18 mouse cellular contexts compared by ENCODE assay signal in the genomic region with DNA sequence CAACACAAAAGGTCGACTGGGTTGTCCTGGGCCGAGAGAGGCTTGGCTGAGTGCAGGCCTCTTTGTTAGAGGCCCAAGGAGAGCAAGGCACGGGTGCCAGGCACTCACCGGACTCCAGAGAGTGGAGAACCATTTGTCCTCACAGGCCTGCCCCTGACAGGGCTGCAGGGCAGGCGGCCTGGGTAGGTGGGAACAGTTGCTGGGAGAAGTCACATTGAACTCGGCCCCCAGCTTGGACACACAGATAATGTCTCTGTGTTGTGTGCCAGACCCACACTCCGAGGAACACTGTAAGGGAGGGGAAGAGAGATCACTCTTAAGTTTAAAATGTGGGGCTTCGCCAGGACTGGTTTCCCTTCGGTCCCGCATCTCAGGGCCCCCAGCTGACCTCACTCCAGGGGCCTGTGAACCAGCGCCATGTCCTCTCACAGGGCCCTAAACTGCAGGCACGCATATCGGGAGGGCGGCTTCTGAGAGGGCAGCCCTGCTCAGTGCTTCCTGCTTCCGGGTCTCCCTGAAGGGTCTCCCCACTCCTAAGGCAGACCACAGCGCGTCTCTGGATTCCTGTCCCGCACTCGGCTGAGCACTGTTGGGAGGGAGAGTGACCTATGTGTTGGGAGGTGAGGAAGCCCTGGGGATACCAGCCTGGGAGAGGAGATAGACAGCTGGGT. TPM values are rescaled to one million over a fixed set of nuclear protein-coding genes. Genes with fewer than 3 reads are reported as not detected.
DNase-seq lines count a peak whose midpoint lies in the region; ATAC-seq and TF ChIP-seq lines count a peak whose summit lies in the region.
"Had no signal": no experiment of that assay in that cellular context is flagged by ENCODE, and none has a peak within 500 bp of the region (broad histone marks: within the 10 kb centered on the region; RNA-seq: fewer than 3 reads in every experiment).

No protein-coding gene starts in this region.

- H3K36me3 ChIP-seq in heart, embryonic 15.5 days, result no peaks in the 10 kb centered on the region
- H3K36me3 ChIP-seq in heart, embryonic 11.5 days (ENCODE audit: control insufficient read depth, insufficient read depth, low read length), result 0 out of 2 replicates have a peak, but pooled peaks cover 3% of the 10 kb centered on the region
- H3K36me3 ChIP-seq in liver, embryonic 12.5 days, result peaks cover 8% of the 10 kb centered on the region
- H3K36me3 ChIP-seq in liver, embryonic 11.5 days (ENCODE audit: control insufficient read depth, insufficient read depth, low read length), result no peaks in the 10 kb centered on the region
- H3K36me3 ChIP-seq in macrophage (ENCODE audit: inconsistent target), result no peaks in the 10 kb centered on the region
- peaks cover 4% of the 10 kb centered on the region; the same call in 1 of the 2 replicates for H3K36me3 ChIP-seq in kidney, embryonic 14.5 days (ENCODE audit: control insufficient read depth, insufficient read depth, low read length)
- H3K36me3 ChIP-seq: lung, embryonic 15.5 days had no signal

- 83% methylated on average over 19 of the region's 19 CpGs for WGBS in cerebellum, adult 2 months
- 68% methylated on average over 19 of the region's 19 CpGs for WGBS in heart, embryonic 15.5 days
- 69% methylated on average over 19 of the region's 19 CpGs for WGBS in heart, embryonic 11.5 days (ENCODE audit: insufficient replicate concordance)
- WGBS in liver, embryonic 12.5 days (ENCODE audit: insufficient replicate concordance), result 77% methylated on average over 19 of the region's 19 CpGs
- 73% methylated on average over 19 of the region's 19 CpGs for WGBS in liver, embryonic 11.5 days
- WGBS in macrophage (ENCODE audit: missing documents), result 92% methylated on average over 18 of the region's 19 CpGs
- 80% methylated on average over 19 of the region's 19 CpGs for WGBS in kidney, embryonic 14.5 days

- H3K27me3 ChIP-seq in cerebellum, adult 2 months (ENCODE audit: control insufficient read depth, insufficient read depth, low read length), result no peaks in the 10 kb centered on the region
- H3K27me3 ChIP-seq in heart, embryonic 15.5 days, result no peaks in the 10 kb centered on the region
- no peaks in the 10 kb centered on the region for H3K27me3 ChIP-seq in heart, embryonic 11.5 days (ENCODE audit: control insufficient read depth, insufficient read depth, low read length)
- 0 out of 2 replicates have a peak, but pooled peaks cover 7% of the 10 kb centered on the region for H3K27me3 ChIP-seq in liver, embryonic 12.5 days (replicated peaks)
- no peaks in the 10 kb centered on the region for H3K27me3 ChIP-seq in liver, embryonic 11.5 days (replicated peaks; ENCODE audit: control insufficient read depth, insufficient read depth, low read length)
- no peaks in the 10 kb centered on the region for H3K27me3 ChIP-seq in kidney, embryonic 14.5 days (ENCODE audit: control insufficient read depth, insufficient read depth, low read length)
- H3K27me3 ChIP-seq: embryonic facial prominence, embryonic 12.5 days; forebrain, embryonic 15.5 days; hindbrain, embryonic 12.5 days; limb, embryonic 15.5 days; lung, embryonic 15.5 days; neural tube, embryonic 12.5 days had no signal

- H3K27ac ChIP-seq in cerebellum, adult 2 months (ENCODE audit: insufficient read depth, low read length), result peak overlapping the region; percentile 33; the same call in 1 of the 2 replicates
- peak overlapping the region; percentile 97; the same call in 1 of the 2 replicates for H3K27ac ChIP-seq in heart, embryonic 15.5 days
- H3K27ac ChIP-seq in heart, embryonic 11.5 days (ENCODE audit: low read depth, low read length), result no peak overlapping the region
- 0 out of 2 replicates have a peak overlapping the region, but pooled peaks have one; percentile 22 for H3K27ac ChIP-seq in liver, embryonic 12.5 days
- no peak overlapping the region for H3K27ac ChIP-seq in liver, embryonic 11.5 days (ENCODE audit: low read depth, low read length)
- H3K27ac ChIP-seq in macrophage, result 0 out of 2 replicates have a peak overlapping the region, but pooled peaks have one; percentile 98
- no peak overlapping the region for H3K27ac ChIP-seq in kidney, embryonic 14.5 days (ENCODE audit: low read depth, low read length)
- H3K27ac ChIP-seq: embryonic facial prominence, embryonic 12.5 days; forebrain, embryonic 15.5 days; hindbrain, embryonic 12.5 days; lung, embryonic 15.5 days; midbrain, embryonic 10.5 days; neural tube, embryonic 12.5 days had no signal

- no peak overlapping the region for H3K4me3 ChIP-seq in cerebellum, adult 2 months (replicated peaks; ENCODE audit: insufficient read depth, low read depth, low read length)
- H3K4me3 ChIP-seq in heart, embryonic 15.5 days, result no peak overlapping the region
- no peak overlapping the region for H3K4me3 ChIP-seq in heart, embryonic 11.5 days (ENCODE audit: low read depth, low read length)
- no peak overlapping the region for H3K4me3 ChIP-seq in liver, embryonic 12.5 days
- H3K4me3 ChIP-seq in liver, embryonic 11.5 days (ENCODE audit: low read depth, low read length), result no peak overlapping the region
- H3K4me3 ChIP-seq in macrophage (ENCODE audit: inconsistent target), result no peak overlapping the region
- no peak overlapping the region for H3K4me3 ChIP-seq in kidney, embryonic 14.5 days (ENCODE audit: low read length)
- H3K4me3 ChIP-seq: embryonic facial prominence, embryonic 12.5 days; erythroblast, embryonic 14.5 days; forebrain, embryonic 15.5 days; hindbrain, embryonic 12.5 days; limb, embryonic 15.5 days; lung, embryonic 15.5 days; midbrain, embryonic 10.5 days; neural tube, embryonic 12.5 days had no signal

- H3K9ac ChIP-seq in heart, embryonic 15.5 days, result no peak overlapping the region
- no peak overlapping the region for H3K9ac ChIP-seq in heart, embryonic 11.5 days (ENCODE audit: low read depth, low read length)
- H3K9ac ChIP-seq in liver, embryonic 12.5 days, result no peak overlapping the region
- no peak overlapping the region for H3K9ac ChIP-seq in liver, embryonic 11.5 days (ENCODE audit: low read depth, low read length)
- no peak overlapping the region for H3K9ac ChIP-seq in kidney, embryonic 14.5 days (ENCODE audit: low read depth, low read length)
- H3K9ac ChIP-seq: embryonic facial prominence, embryonic 12.5 days; forebrain, embryonic 15.5 days; hindbrain, embryonic 12.5 days; limb, embryonic 15.5 days; lung, embryonic 15.5 days; neural tube, embryonic 12.5 days had no signal

- H3K79me2 ChIP-seq in macrophage (ENCODE audit: inconsistent target), result peaks cover 47% of the 10 kb centered on the region

- no peaks in the 10 kb centered on the region for H3K9me3 ChIP-seq in heart, embryonic 15.5 days (replicated peaks)
- no peaks in the 10 kb centered on the region for H3K9me3 ChIP-seq in heart, embryonic 11.5 days (replicated peaks; ENCODE audit: control insufficient read depth, low read length)
- no peaks in the 10 kb centered on the region for H3K9me3 ChIP-seq in liver, embryonic 12.5 days (replicated peaks)
- H3K9me3 ChIP-seq in liver, embryonic 11.5 days (ENCODE audit: control insufficient read depth, low read length), result no peaks in the 10 kb centered on the region
- no peaks in the 10 kb centered on the region for H3K9me3 ChIP-seq in kidney, embryonic 14.5 days (ENCODE audit: control insufficient read depth, low read length)
- H3K9me3 ChIP-seq: embryonic facial prominence, embryonic 12.5 days; forebrain, embryonic 15.5 days; hindbrain, embryonic 12.5 days; limb, embryonic 15.5 days; lung, embryonic 15.5 days; midbrain, embryonic 10.5 days; neural tube, embryonic 12.5 days had no signal

- TF ChIP-seq POLR2A in cerebellum, adult 2 months (IDR thresholded peaks at IDR 0.05; ENCODE audit: borderline replicate concordance, insufficient read depth, low read length), result no peak

- no peak overlapping the region for H3K4me2 ChIP-seq in heart, embryonic 15.5 days
- H3K4me2 ChIP-seq in heart, embryonic 11.5 days, result no peak overlapping the region
- H3K4me2 ChIP-seq in liver, embryonic 12.5 days, result no peak overlapping the region
- H3K4me2 ChIP-seq in liver, embryonic 11.5 days, result no peak overlapping the region
- no peak overlapping the region for H3K4me2 ChIP-seq in kidney, embryonic 14.5 days (replicated peaks; ENCODE audit: low read depth, low read length)
- H3K4me2 ChIP-seq: embryonic facial prominence, embryonic 12.5 days; forebrain, embryonic 15.5 days; hindbrain, embryonic 12.5 days; limb, embryonic 15.5 days; lung, embryonic 15.5 days; neural tube, embryonic 12.5 days had no signal

- ATAC-seq in heart, embryonic 15.5 days (replicated peaks; ENCODE audit: insufficient number of reproducible peaks, insufficient read depth, low FRiP score, low read depth), result no peak
- no peak for ATAC-seq in heart, embryonic 11.5 days (replicated peaks; ENCODE audit: insufficient number of reproducible peaks, low FRiP score, low TSS enrichment)
- no peak for ATAC-seq in liver, embryonic 12.5 days
- ATAC-seq in liver, embryonic 11.5 days (replicated peaks; ENCODE audit: low FRiP score), result no peak
- ATAC-seq in kidney, embryonic 14.5 days (ENCODE audit: low FRiP score, low TSS enrichment), result no peak
- ATAC-seq: CD4-positive, CD25-positive, alpha-beta regulatory T cell, adult 4 months; forebrain, embryonic 15.5 days; inflammation-experienced regulatory T-cells, adult 6 months had no signal

- H3K4me1 ChIP-seq in cerebellum, adult 2 months (ENCODE audit: control insufficient read depth, insufficient read depth, low read length), result peaks cover 11% of the 10 kb centered on the region
- H3K4me1 ChIP-seq in heart, embryonic 15.5 days (replicated peaks), result peaks cover 66% of the 10 kb centered on the region
- peaks cover 61% of the 10 kb centered on the region for H3K4me1 ChIP-seq in heart, embryonic 11.5 days (ENCODE audit: control insufficient read depth, insufficient read depth, low read length)
- peaks cover 82% of the 10 kb centered on the region for H3K4me1 ChIP-seq in liver, embryonic 12.5 days
- peaks cover 62% of the 10 kb centered on the region for H3K4me1 ChIP-seq in liver, embryonic 11.5 days (replicated peaks; ENCODE audit: control insufficient read depth, insufficient read depth, low read length)
- H3K4me1 ChIP-seq in kidney, embryonic 14.5 days (ENCODE audit: control insufficient read depth, insufficient read depth, low read length), result peaks cover 43% of the 10 kb centered on the region

- TF ChIP-seq CTCF in cerebellum, adult 2 months (IDR thresholded peaks at IDR 0.05; ENCODE audit: borderline replicate concordance, insufficient read depth, low read depth, low read length), result no peak

- DNase-seq in cerebellum, adult 2 months, result no peak
- no peak for DNase-seq in cerebellum, adult 8-10 months
- no peak for DNase-seq in liver, embryonic 11.5 days (ENCODE audit: low spot score)

RNA-seq across cellular contexts. Expression of a gene that starts 10.2 kb away (rescaled TPM):
- polyA plus RNA-seq in cerebellum, adult 2 months (2012; rRNA removed), result 13.5 and 15.9 TPM in 2 replicates
- polyA plus RNA-seq in heart, embryonic 15.5 days (2015; fragmentation: Nextera tagmentation; extraction: Ambion mirVana), result 6.9 and 10.6 TPM in 2 replicates
- 3.5 and 5.1 TPM in 2 replicates for polyA plus RNA-seq in heart, embryonic 11.5 days (2014; fragmentation: Nextera tagmentation; extraction: Ambion mirVana)
- polyA plus RNA-seq in liver, embryonic 12.5 days (2016; fragmentation: Nextera tagmentation; extraction: Ambion mirVana), result 0.30 and 0.35 TPM in 2 replicates
- polyA plus RNA-seq in liver, embryonic 11.5 days (2014; fragmentation: Nextera tagmentation; extraction: Ambion mirVana), result 0.38 and 1.2 TPM in 2 replicates
- 1 to 10 TPM in 21 of 26 experiments, under 1 TPM in 5; 0.40 to 8.2 (median 3.2) TPM for total RNA-seq in macrophage (2018; cell fraction: chromatin; rRNA removed)
- total RNA-seq in macrophage (2018; cell fraction: cytosol; rRNA removed), result 1 to 10 TPM in 13 of 26 experiments, under 1 TPM in 13; 0.22 to 4.1 (median 1.2) TPM
- 1 to 10 TPM in 21 of 26 experiments, under 1 TPM in 5; 0.21 to 9.6 (median 2.3) TPM for total RNA-seq in macrophage (2018; cell fraction: nucleus; rRNA removed)
- 0.38 to 3.1 TPM (median 1.9 TPM) in 3 replicates for polyA plus RNA-seq in macrophage (2018)
- 2.0 and 3.7 TPM in 2 replicates for polyA plus RNA-seq in kidney, embryonic 14.5 days (2014; fragmentation: Nextera tagmentation; extraction: Ambion mirVana)

RNA-seq across cellular contexts. Expression of a gene that starts 19.0 kb away (rescaled TPM):
- 43.6 and 45.4 TPM in 2 replicates for polyA plus RNA-seq in cerebellum, adult 2 months (2012; rRNA removed)
- 38.4 and 45.4 TPM in 2 replicates for polyA plus RNA-seq in heart, embryonic 15.5 days (2015; fragmentation: Nextera tagmentation; extraction: Ambion mirVana)
- polyA plus RNA-seq in heart, embryonic 11.5 days (2014; fragmentation: Nextera tagmentation; extraction: Ambion mirVana), result 46.3 and 49.8 TPM in 2 replicates
- polyA plus RNA-seq in liver, embryonic 12.5 days (2016; fragmentation: Nextera tagmentation; extraction: Ambion mirVana), result 66.5 and 73.8 TPM in 2 replicates
- polyA plus RNA-seq in liver, embryonic 11.5 days (2014; fragmentation: Nextera tagmentation; extraction: Ambion mirVana), result 52.2 and 57.7 TPM in 2 replicates
- 1,000 to 10,000 TPM in 10 of 26 experiments, 100 to 1,000 TPM in 16; 471 to 2,042 (median 842) TPM for total RNA-seq in macrophage (2018; cell fraction: chromatin; rRNA removed)
- 1,000 to 10,000 TPM in 4 of 26 experiments, 100 to 1,000 TPM in 22; 492 to 1,133 (median 611) TPM for total RNA-seq in macrophage (2018; cell fraction: cytosol; rRNA removed)
- total RNA-seq in macrophage (2018; cell fraction: nucleus; rRNA removed), result 1,000 to 10,000 TPM in 21 of 26 experiments, 100 to 1,000 TPM in 5; 701 to 2,394 (median 1,238) TPM
- 251 to 507 TPM (median 488 TPM) in 3 replicates for polyA plus RNA-seq in macrophage (2018)
- polyA plus RNA-seq in kidney, embryonic 14.5 days (2014; fragmentation: Nextera tagmentation; extraction: Ambion mirVana), result 47.4 and 76.1 TPM in 2 replicates

RNA-seq across cellular contexts. Expression of a gene that starts 52.8 kb away (rescaled TPM):
- polyA plus RNA-seq in cerebellum, adult 2 months (2012; rRNA removed), result 84.5 and 88.8 TPM in 2 replicates
- polyA plus RNA-seq in heart, embryonic 15.5 days (2015; fragmentation: Nextera tagmentation; extraction: Ambion mirVana), result 45.8 and 53.7 TPM in 2 replicates
- polyA plus RNA-seq in heart, embryonic 11.5 days (2014; fragmentation: Nextera tagmentation; extraction: Ambion mirVana), result 52.7 and 55.4 TPM in 2 replicates
- polyA plus RNA-seq in liver, embryonic 12.5 days (2016; fragmentation: Nextera tagmentation; extraction: Ambion mirVana), result 42.9 and 45.0 TPM in 2 replicates
- 51.3 and 55.8 TPM in 2 replicates for polyA plus RNA-seq in liver, embryonic 11.5 days (2014; fragmentation: Nextera tagmentation; extraction: Ambion mirVana)
- total RNA-seq in macrophage (2018; cell fraction: chromatin; rRNA removed), result 100 to 1,000 TPM; 114 to 467 (median 312) TPM
- total RNA-seq in macrophage (2018; cell fraction: cytosol; rRNA removed), result 100 to 1,000 TPM in 22 of 26 experiments, 10 to 100 TPM in 4; 85.2 to 121 (median 110) TPM
- total RNA-seq in macrophage (2018; cell fraction: nucleus; rRNA removed), result 100 to 1,000 TPM; 134 to 367 (median 267) TPM
- polyA plus RNA-seq in macrophage (2018), result 79.1 to 122 TPM (median 121 TPM) in 3 replicates
- 64.0 and 66.9 TPM in 2 replicates for polyA plus RNA-seq in kidney, embryonic 14.5 days (2014; fragmentation: Nextera tagmentation; extraction: Ambion mirVana)

Comparison
In these comparisons a context has a peak if more than half of its experiments do, and no peak if none do; other contexts are left out.
1. H3K27ac ChIP-seq: peak in cerebellum, adult 2 months (single experiment), heart, embryonic 15.5 days (single experiment), liver, embryonic 12.5 days (single experiment) and macrophage (single experiment); none in heart, embryonic 11.5 days (single experiment), liver, embryonic 11.5 days (single experiment) and kidney, embryonic 14.5 days (single experiment).